Mouse (Mus musculus): Measurements from ENCODE around the gene Slc22a12.

DNA sequence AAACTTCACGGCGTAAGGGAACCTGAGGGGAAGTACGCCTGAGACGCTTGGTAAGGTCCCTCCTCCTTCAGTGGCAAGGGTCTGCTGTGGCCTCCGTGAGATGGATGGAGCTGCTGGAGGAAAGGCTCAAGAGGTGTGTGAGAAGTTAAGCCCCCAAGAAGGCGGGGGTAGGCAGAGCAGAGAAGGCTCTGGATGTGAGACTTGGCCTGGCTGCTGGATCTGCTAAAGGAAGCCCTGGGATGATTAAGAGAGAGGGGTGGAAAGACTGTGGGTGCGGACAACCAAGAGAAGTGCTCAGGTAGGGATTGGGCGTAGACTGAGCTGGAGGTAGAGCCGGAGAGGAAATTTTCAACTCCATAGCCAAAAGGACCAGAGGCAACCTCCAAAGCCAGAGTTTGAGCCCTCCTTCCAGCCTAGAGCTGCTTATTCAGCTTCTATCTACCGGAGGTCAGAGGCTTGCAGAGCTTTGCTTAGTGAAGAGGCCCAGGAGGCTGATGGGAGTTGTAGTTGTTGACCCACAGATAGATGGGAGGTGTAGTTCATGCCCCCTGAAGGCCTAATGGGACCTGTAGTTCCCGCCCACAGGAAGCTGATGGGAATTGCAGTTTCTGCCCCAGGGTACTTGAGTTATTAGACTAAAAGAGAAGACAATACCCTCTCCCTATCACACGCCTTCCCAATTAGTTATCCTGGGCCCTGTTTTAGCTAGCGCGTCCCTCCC is 13.4 kb downstream of the Slc22a12 start:
- TF ChIP-seq MAX (IDR thresholded peaks at IDR 0.05) (no peak), CTCF (IDR thresholded peaks at IDR 0.05; ENCODE audit: control insufficient read depth, insufficient read depth, insufficient read length) (no peak), MYOG (IDR thresholded peaks at IDR 0.05; ENCODE audit: control insufficient read depth, extremely low read depth, insufficient read length) (no peak), FOSL1 (IDR thresholded peaks at IDR 0.05; ENCODE audit: insufficient read depth, low read length, poor library complexity, severe bottlenecking) (no peak), USF1 (IDR thresholded peaks at IDR 0.05; ENCODE audit: low read depth) (no peak)

Data from C2C12 (cell line).